Mouse (Mus musculus): ENCODE data around the gene Nim1k.
"Not testable (repeated sequence)": the region's sequence is repeated elsewhere in the genome, so short reads cannot be mapped to it uniquely, and the experiment has no call there.

The Nim1k gene

GRCm38 (mm10) chr13:119727608-119728387 is 27.9 kb downstream of the Nim1k start:
- DNase-seq (ENCODE audit: low read depth, low spot score) = no peak

- no peak for DNase-seq (ENCODE audit: low read depth, low spot score)
Observed at GRCm38 (mm10) chr13:119724541-119724940, 31.1 kb downstream of the Nim1k start.

GRCm38 (mm10) chr13:119723368-119723767 is 32.3 kb downstream of the Nim1k start:
- DNase-seq (ENCODE audit: low read depth, low spot score) = no peak

DNA sequence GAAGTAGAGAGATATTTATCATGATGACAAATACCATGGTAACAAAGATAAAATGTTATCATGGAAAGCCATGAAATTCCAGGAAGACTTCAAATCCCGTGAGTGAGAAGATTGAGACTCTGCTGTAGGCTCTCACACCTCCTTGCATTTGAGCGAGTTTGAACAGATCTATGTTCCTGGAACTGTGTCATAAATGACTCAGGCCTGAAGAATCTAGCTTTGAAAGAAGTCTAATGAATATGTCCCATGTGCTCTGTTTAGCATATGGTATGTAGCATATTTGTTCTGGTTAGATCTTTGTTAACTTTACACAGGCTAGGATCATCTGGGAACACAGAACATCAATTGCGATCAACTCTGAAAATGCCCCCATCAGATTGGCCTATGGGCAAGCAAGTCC is 33.2 kb downstream of the Nim1k start:
- no peak for DNase-seq (ENCODE audit: low read depth, low spot score)

GRCm38 (mm10) chr13:119716105-119716504 is 39.6 kb downstream of the Nim1k start:
- no peak for DNase-seq (ENCODE audit: low read depth, low spot score)

GRCm38 (mm10) chr13:119713821-119714220 is 41.9 kb downstream of the Nim1k start:
- DNase-seq (ENCODE audit: low read depth, low spot score) = no peak

GRCm38 (mm10) chr13:119713107-119713787 is 42.4 kb downstream of the Nim1k start:
- DNase-seq (ENCODE audit: low read depth, low spot score) = no peak

GRCm38 (mm10) chr13:119712463-119712862 is 43.2 kb downstream of the Nim1k start:
- no peak for DNase-seq (ENCODE audit: low read depth, low spot score)

GRCm38 (mm10) chr13:119710268-119710610 is 45.4 kb downstream of the Nim1k start:
- no peak for DNase-seq (ENCODE audit: low read depth, low spot score)

GRCm38 (mm10) chr13:119709388-119710267 is 46.1 kb downstream of the Nim1k start:
- no peak for DNase-seq (ENCODE audit: low read depth, low spot score)

- DNase-seq (ENCODE audit: low read depth, low spot score) = no peak
Observed at GRCm38 (mm10) chr13:119708941-119709340, 46.7 kb downstream of the Nim1k start.

DNA sequence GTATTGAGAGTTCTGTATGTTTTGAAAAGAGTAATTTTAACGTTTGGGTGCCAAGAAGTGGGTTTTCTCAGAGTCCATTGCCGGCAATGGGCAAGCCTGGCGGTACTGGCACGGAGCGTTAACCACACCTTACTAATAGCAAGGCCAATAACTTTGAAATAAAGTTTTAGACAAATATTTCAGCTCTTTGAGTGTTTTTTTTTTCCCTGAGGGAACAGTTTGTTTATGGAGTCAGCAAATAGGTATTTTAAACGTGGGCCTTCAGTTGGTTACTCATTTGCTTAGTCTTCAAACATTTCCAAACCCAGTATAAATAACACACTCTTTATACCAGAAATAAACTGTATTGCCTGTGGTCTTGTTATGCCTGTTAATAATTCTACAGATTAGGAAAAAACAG is 47.8 kb downstream of the Nim1k start:
- no peak for DNase-seq (ENCODE audit: low read depth, low spot score)

DNA sequence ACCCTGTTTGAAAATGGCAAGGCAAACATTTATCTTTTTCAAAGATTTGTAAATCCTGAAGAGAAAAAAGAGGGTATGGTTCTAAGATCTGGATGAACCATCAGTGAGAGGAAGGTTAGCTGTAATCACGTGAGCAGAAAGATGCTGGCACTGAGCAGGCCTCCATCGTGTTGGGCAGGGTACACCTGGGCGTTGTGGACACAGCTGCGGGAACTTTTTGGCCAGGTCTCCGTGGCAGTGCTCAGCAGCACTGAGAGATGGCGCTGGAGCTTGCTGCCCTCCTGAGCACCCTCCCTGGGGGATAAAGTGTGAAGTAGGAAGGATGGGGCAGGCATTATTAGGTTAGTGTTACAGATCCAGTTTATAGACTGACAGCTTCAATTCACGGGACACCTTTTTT is 48.7 kb downstream of the Nim1k start:
- DNase-seq (ENCODE audit: low read depth, low spot score) = no peak

GRCm38 (mm10) chr13:119706278-119706880 is 49.3 kb downstream of the Nim1k start:
- DNase-seq (ENCODE audit: low read depth, low spot score) = not testable (repeated sequence)

GRCm38 (mm10) chr13:119704280-119704679 is 51.4 kb downstream of the Nim1k start:
- DNase-seq (ENCODE audit: low read depth, low spot score) = no peak

GRCm38 (mm10) chr13:119698436-119698835 is 57.2 kb downstream of the Nim1k start:
- DNase-seq (ENCODE audit: low read depth, low spot score) = no peak

GRCm38 (mm10) chr13:119696496-119696895 is 59.2 kb downstream of the Nim1k start:
- DNase-seq (ENCODE audit: low read depth, low spot score) = no peak

DNA sequence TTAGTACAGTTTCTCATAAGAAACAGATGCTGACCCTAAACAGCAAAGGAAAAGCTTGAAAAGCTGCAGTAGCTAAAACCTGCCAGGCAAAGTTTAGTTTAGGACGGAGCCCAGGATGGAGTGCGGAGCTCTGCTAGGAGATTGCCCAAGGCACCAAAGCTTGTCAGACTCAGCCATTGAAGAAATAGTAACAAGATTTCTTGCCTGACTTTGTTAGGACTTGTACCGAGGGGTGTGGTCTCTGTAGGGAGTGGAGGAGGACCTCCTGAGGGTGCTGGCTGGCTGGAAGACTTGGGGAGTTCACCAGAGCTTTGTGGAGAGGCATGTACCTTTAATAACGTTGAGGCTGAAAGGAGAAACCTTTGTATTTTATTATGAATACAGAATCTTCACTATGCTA is 60.0 kb downstream of the Nim1k start:
- DNase-seq (ENCODE audit: low read depth, low spot score) = no peak

GRCm38 (mm10) chr13:119691958-119692357 is 63.7 kb downstream of the Nim1k start:
- not testable (repeated sequence) for DNase-seq (ENCODE audit: low read depth, low spot score)

DNA sequence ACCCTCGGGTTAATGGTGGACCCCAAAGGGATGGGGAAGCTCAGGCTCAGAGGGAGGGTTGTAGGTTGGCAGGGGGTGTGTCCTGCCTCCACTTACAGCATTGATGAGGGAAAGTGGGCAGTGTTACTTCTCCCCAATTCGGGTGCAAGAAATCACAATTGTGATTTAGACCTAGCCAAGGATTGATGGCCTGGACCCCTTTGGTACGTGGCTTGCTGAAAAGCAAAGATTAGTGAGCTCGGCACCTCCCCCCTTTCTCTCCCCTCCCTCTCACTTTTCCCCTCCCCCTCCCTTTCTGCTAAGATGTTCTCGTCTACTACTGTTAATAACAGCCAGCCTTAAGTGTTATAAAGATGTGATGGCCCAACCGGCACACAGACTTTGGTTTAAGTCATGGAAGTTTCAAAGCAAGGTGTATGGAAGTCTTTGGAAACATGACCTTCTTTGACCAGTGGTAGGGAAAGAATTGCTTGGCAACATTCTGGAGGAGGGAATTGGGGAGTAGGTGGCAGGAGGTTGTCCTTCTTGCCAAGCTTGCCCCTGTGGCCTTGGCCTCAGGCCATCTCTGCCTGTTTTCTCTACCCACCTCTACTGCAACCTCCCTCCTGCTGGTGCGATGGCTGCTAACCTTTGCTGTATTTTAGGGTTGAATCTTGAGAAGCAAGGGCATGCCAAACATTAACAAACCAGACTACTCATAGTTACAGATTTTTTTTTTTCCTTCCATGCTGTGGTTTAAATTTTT is 64.6 kb downstream of the Nim1k start:
- DNase-seq (ENCODE audit: low read depth, low spot score) = no peak
